Mouse (Mus musculus): ENCODE measurements around the gene Prickle2.

DNA sequence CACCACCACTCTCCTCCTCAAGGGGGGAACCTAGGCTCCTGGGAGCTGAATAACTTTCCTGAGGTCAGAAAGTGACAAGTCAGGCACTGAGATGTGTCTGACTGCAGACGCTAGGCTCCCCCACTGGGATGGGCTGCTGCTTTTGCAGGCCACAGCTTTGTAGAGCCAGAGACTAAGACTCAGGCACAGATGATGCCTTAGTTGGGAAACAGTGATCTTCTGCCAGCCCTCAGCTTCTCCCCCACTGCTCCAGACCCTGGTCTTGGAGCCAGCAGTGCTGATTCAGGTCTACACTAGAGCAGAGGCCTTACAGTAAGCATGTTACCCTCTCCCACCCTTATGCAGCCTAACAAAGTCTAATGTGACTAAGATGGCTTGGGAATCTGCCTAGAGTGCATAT is 254.5 kb downstream of the Prickle2 start:
- TF ChIP-seq CTCF (IDR thresholded peaks at IDR 0.05; ENCODE audit: extremely low read depth, insufficient read depth, insufficient read length, insufficient replicate concordance) (no peak), POLR2A (IDR thresholded peaks at IDR 0.05; ENCODE audit: low read depth, low read length) (no peak)

All from spleen, adult 2 months (tissue).